Mouse (Mus musculus) kidney, embryonic 15.5 days (tissue): ENCODE measurements around the gene Hist1h3c. TPM values are rescaled to one million over a fixed set of nuclear protein-coding genes. Genes with fewer than 3 reads are reported as not detected.
"Not testable (repeated sequence)": the region's sequence is repeated elsewhere in the genome, so short reads cannot be mapped to it uniquely, and the experiment has no call there.

Source experiments
- ATAC-seq: fragments of 200-750 bp; cut with Nextera tagmentation; replicated peaks from 2 replicates; pipeline ENCODE4 v1.8.0; 2017; ENCODE audit warnings: moderate TSS enrichment; ENCODE audit not compliant: low FRiP score
- H3K27ac ChIP-seq: fragments of 300-500 bp; sonication (generic); 2 replicates; pipeline ENCODE4 v1.5.1; 2015; ENCODE audit warnings: mild to moderate bottlenecking, inconsistent platforms
- H3K27me3 ChIP-seq: fragments of 300-500 bp; sonication (generic); 2 replicates; pipeline ENCODE4 v1.6.1; 2015; ENCODE audit warnings: inconsistent platforms
- H3K36me3 ChIP-seq: fragments of 300-500 bp; sonication (generic); 2 replicates; pipeline ENCODE4 v1.6.1; 2015; ENCODE audit warnings: inconsistent platforms
- H3K4me1 ChIP-seq: fragments of 300-500 bp; sonication (generic); 2 replicates; pipeline ENCODE4 v1.6.1; 2015; ENCODE audit warnings: inconsistent platforms
- H3K4me2 ChIP-seq: fragments of 300-500 bp; sonication (generic); 2 replicates; pipeline ENCODE4 v1.6.1; 2015; ENCODE audit warnings: moderate library complexity, mild to moderate bottlenecking, inconsistent platforms
- H3K4me3 ChIP-seq: fragments of 300-500 bp; sonication (generic); replicated peaks from 2 replicates; pipeline ENCODE4 v1.5.1; 2015; ENCODE audit warnings: mild to moderate bottlenecking, inconsistent platforms
- H3K9ac ChIP-seq: fragments of 300-500 bp; sonication (generic); 2 replicates; pipeline ENCODE4 v1.6.1; 2015; ENCODE audit warnings: mild to moderate bottlenecking, inconsistent platforms
- H3K9me3 ChIP-seq: fragments of 300-500 bp; sonication (generic); replicated peaks from 2 replicates; pipeline ENCODE4 v1.6.1; 2016; ENCODE audit warnings: inconsistent platforms
- WGBS: fragments of 180-500 bp; shearing (Covaris S2); methylation state at CpG from one replicate; pipeline ENCODE4 v1.1.7; 2015; ENCODE audit warnings: mixed read lengths; 5-methylcytosine and 5-hydroxymethylcytosine counted together
- polyA plus RNA-seq: library from polyadenylated mRNA; unstranded; fragments of >200 nt; fragmentation: Nextera tagmentation; extraction: Ambion mirVana; gene quantifications from 2 replicates; pipeline ENCODE4 v1.2.1, GENCODE M21; 2015

Gene Hist1h3c
- polyA plus RNA-seq: 12.6 and 13.5 TPM in 2 replicates

GRCm38 (mm10) chr13:23745381-23746161, at the start of gene Hist1h3c:
Gene Hist1h3c, minus strand, starts transcription at chr13:23745602.
- 1% methylated on average over 25 of the region's 28 CpGs for WGBS
- no peaks in the 10 kb centered on the region for H3K36me3 ChIP-seq
- H3K27ac ChIP-seq: peak within 1 kb of the TSS; percentile 100
- ATAC-seq: peak; percentile 80
- no peaks in the 10 kb centered on the region for H3K9me3 ChIP-seq
- H3K9ac ChIP-seq: peak within 1 kb of the TSS; percentile 61
- peak within 1 kb of the TSS; percentile 66 for H3K4me2 ChIP-seq
- peak within 1 kb of the TSS; percentile 52 for H3K4me3 ChIP-seq
- no peaks in the 10 kb centered on the region for H3K27me3 ChIP-seq
- peaks cover 28% of the 10 kb centered on the region for H3K4me1 ChIP-seq

DNA sequence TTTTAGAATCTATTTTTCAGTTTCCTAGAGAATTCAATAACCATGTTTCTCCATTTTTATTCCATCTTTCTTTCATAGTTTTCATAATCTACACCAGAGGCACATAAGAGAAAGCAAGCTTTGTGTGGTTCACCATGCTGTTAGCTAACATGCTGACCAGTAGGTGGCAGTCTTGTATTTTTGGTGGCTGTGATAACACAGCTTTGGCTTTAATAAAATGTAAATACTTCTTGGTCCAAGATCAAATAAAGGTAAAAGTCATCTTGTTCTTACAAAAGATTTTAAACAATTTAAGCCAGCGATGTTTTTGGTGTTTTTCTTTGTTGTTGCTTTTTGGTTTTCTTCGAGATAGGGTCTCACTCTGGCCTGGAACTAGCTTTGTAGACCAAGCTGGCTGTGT, 47.1 kb upstream of the Hist1h3c start:
- H3K9ac ChIP-seq: no peak overlapping the region
- no peaks in the 10 kb centered on the region for H3K4me1 ChIP-seq
- H3K4me3 ChIP-seq: no peak overlapping the region
- no peaks in the 10 kb centered on the region for H3K36me3 ChIP-seq
- no peaks in the 10 kb centered on the region for H3K27me3 ChIP-seq
- H3K9me3 ChIP-seq: no peaks in the 10 kb centered on the region
- 45% methylated on average over 2 of the region's 2 CpGs for WGBS
- H3K4me2 ChIP-seq: no peak overlapping the region
- H3K27ac ChIP-seq: no peak overlapping the region
- ATAC-seq: no peak

- ATAC-seq: no peak
- H3K4me1 ChIP-seq: no peaks in the 10 kb centered on the region
- no peak overlapping the region for H3K4me3 ChIP-seq
- no peaks in the 10 kb centered on the region for H3K9me3 ChIP-seq
- WGBS: 88% methylated on average over 4 of the region's 4 CpGs
- H3K27ac ChIP-seq: no peak overlapping the region
- no peak overlapping the region for H3K9ac ChIP-seq
- no peaks in the 10 kb centered on the region for H3K36me3 ChIP-seq
- H3K4me2 ChIP-seq: no peak overlapping the region
- no peaks in the 10 kb centered on the region for H3K27me3 ChIP-seq
These were observed 33.6 kb upstream of the Hist1h3c start for GRCm38 (mm10) chr13:23779025-23779424.

GRCm38 (mm10) chr13:23778339-23778738, 32.9 kb upstream of the Hist1h3c start:
- ATAC-seq: no peak
- H3K27me3 ChIP-seq: no peaks in the 10 kb centered on the region
- 93% methylated on average over 7 of the region's 7 CpGs for WGBS
- no peaks in the 10 kb centered on the region for H3K9me3 ChIP-seq
- no peak overlapping the region for H3K27ac ChIP-seq
- H3K4me1 ChIP-seq: no peaks in the 10 kb centered on the region
- H3K9ac ChIP-seq: no peak overlapping the region
- no peak overlapping the region for H3K4me3 ChIP-seq
- no peak overlapping the region for H3K4me2 ChIP-seq
- no peaks in the 10 kb centered on the region for H3K36me3 ChIP-seq

DNA sequence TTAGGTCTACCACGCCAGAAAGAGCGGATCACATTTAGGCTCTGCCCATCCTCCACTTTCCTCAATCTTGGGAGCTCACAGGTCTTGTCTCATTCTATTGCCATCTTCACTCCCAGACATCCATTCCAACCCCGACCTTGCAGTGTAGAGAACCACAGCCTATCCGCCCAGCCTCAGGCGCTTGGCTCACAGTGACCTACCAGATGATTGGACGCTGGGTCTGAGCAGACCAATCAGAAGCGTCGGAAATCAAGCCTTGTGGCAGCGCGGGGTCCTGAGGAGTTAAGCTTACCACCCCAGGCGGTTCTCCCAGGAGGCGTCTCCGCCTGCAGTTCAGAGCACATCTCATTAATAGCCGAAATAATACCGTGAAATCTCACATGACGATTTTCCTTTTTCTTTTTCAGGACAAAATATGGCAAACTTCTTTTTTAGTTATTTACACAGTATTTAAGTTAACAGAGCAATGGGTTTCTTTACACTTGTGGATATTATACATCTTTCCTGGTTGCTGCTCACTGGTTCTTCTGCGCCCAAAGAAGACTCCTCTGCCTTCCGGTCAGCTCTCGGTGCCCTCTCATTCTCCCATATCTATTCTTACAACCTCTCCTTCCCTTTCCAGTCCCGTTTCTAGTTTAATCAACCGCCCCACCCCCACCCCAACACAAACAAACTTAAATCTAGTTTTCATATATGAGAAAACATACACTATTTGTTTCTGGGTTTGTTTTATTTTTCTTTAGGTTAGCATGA, 27.3 kb upstream of the Hist1h3c start:
- no peaks in the 10 kb centered on the region for H3K36me3 ChIP-seq
- 26% methylated on average over 21 of the region's 21 CpGs for WGBS
- peak overlapping the region; percentile 15; the same call in 1 of the 2 replicates for H3K4me3 ChIP-seq
- no peaks in the 10 kb centered on the region for H3K27me3 ChIP-seq
- peak overlapping the region; percentile 46 for H3K4me2 ChIP-seq
- H3K4me1 ChIP-seq: peaks cover 7% of the 10 kb centered on the region
- peak; percentile 93 for ATAC-seq
- H3K27ac ChIP-seq: no peak overlapping the region
- no peaks in the 10 kb centered on the region for H3K9me3 ChIP-seq
- no peak overlapping the region for H3K9ac ChIP-seq

GRCm38 (mm10) chr13:23769613-23770012, 24.2 kb upstream of the Hist1h3c start, which contains the start of gene Trim38:
Gene Trim38, plus strand, starts transcription at chr13:23769913.
- 77% methylated on average over 2 of the region's 2 CpGs for WGBS
- not testable (repeated sequence) for H3K9me3 ChIP-seq

GRCm38 (mm10) chr13:23768834-23769397, 23.5 kb upstream of the Hist1h3c start:
- 52% methylated on average over 5 of the region's 5 CpGs for WGBS
- Histone ChIP-seq H3K4me2 (no peak overlapping the region), H3K27me3 (no peaks in the 10 kb centered on the region), H3K4me1 (peaks cover 18% of the 10 kb centered on the region), H3K36me3 (no peaks in the 10 kb centered on the region), H3K9ac (no peak overlapping the region), H3K9me3 (no peaks in the 10 kb centered on the region), H3K27ac (no peak overlapping the region), H3K4me3 (no peak overlapping the region)
- ATAC-seq: no peak

More at GRCm38 (mm10) chr13:23769613-23770012, 24.2 kb upstream of the Hist1h3c start, which contains the start of gene Trim38:
- H3K4me2 ChIP-seq, H3K9ac ChIP-seq, H3K27ac ChIP-seq, ATAC-seq, H3K36me3 ChIP-seq, H3K4me3 ChIP-seq, H3K27me3 ChIP-seq: not testable (repeated sequence)
- peaks cover 11% of the 10 kb centered on the region for H3K4me1 ChIP-seq

DNA sequence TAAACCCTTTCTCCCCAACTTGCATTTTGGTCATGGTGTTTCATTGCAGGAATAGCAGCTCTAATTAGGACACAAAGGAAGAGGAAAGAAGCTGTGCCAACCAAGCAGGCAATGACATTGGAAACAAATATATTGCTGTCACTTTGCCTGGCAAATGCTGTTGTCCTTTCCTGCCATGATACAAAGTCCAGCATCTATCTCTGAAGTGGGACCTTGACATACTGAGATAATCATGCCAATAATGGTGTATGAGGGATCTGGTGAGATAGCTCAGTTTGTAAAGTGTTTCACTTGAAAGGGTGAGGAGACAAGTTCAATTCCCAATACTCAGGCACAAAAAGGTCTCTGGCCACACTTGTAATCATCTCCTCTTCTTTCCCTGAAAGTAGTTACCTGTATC, 21.4 kb upstream of the Hist1h3c start:
- H3K4me2 ChIP-seq: no peak overlapping the region
- no peaks in the 10 kb centered on the region for H3K9me3 ChIP-seq
- no peak for ATAC-seq
- no peak overlapping the region for H3K9ac ChIP-seq
- H3K27ac ChIP-seq: no peak overlapping the region
- H3K4me3 ChIP-seq: no peak overlapping the region
- H3K36me3 ChIP-seq: no peaks in the 10 kb centered on the region
- no peaks in the 10 kb centered on the region for H3K27me3 ChIP-seq
- H3K4me1 ChIP-seq: peaks cover 18% of the 10 kb centered on the region

- no peak overlapping the region for H3K9ac ChIP-seq
These were observed 19.7 kb upstream of the Hist1h3c start for GRCm38 (mm10) chr13:23765172-23765513.

DNA sequence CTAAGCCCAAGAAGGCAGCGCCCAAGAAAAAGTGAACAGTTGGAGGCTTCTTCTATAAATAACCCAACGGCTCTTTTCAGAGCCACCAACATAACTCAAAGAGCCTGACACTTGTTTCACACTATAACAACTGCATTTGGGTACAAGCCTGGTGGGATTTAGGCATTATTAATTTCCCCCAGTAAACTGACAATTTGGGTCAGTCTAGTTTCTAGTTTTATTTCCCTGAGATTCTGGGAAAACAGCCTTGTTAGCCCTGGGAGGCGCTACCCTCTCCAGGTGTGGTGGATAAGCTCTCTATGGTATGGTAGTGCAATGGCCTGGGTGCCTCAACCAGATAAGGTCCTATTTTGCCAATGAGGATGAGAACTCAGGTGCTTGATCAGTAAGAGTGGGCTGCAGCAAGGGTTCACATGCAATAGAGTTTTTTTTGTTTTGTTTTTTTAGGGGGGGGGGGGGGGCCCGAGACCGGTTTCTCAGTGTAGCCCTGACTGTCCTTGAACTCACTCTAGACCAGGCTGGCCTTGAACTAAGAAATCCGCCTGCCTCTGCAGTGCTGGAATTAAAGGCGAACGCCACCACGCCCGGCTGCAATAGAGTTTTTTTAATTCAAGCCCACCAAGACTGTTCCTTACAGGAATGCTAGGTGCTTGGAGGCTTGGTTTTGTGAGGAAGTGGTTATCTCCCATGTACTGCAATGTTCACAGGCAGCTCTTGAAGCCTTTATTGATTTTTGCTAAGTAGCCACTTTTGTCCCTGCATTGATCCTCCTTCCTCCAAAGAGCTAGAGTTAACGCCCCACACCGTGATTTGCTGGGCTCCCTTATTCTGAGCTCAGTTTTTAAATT, 19.1 kb upstream of the Hist1h3c start:
- ATAC-seq: no peak
- Histone ChIP-seq H3K4me3 (peak overlapping the region; percentile 61), H3K4me1 (peaks cover 27% of the 10 kb centered on the region), H3K9ac (peak overlapping the region; percentile 76), H3K36me3 (no peaks in the 10 kb centered on the region), H3K27me3 (no peaks in the 10 kb centered on the region), H3K4me2 (peak overlapping the region; percentile 85), H3K9me3 (no peaks in the 10 kb centered on the region), H3K27ac (peak overlapping the region; percentile 98)
- 38% methylated on average over 12 of the region's 12 CpGs for WGBS

More at GRCm38 (mm10) chr13:23765172-23765513, 19.7 kb upstream of the Hist1h3c start:
- Histone ChIP-seq H3K36me3 (no peaks in the 10 kb centered on the region), H3K27me3 (no peaks in the 10 kb centered on the region), H3K9me3 (no peaks in the 10 kb centered on the region), H3K27ac (peak overlapping the region; percentile 30; the same call in 1 of the 2 replicates), H3K4me1 (peaks cover 23% of the 10 kb centered on the region), H3K4me3 (no peak overlapping the region), H3K4me2 (no peak overlapping the region)
- WGBS: 63% methylated on average over 1 of the region's 1 CpGs
- no peak for ATAC-seq

DNA sequence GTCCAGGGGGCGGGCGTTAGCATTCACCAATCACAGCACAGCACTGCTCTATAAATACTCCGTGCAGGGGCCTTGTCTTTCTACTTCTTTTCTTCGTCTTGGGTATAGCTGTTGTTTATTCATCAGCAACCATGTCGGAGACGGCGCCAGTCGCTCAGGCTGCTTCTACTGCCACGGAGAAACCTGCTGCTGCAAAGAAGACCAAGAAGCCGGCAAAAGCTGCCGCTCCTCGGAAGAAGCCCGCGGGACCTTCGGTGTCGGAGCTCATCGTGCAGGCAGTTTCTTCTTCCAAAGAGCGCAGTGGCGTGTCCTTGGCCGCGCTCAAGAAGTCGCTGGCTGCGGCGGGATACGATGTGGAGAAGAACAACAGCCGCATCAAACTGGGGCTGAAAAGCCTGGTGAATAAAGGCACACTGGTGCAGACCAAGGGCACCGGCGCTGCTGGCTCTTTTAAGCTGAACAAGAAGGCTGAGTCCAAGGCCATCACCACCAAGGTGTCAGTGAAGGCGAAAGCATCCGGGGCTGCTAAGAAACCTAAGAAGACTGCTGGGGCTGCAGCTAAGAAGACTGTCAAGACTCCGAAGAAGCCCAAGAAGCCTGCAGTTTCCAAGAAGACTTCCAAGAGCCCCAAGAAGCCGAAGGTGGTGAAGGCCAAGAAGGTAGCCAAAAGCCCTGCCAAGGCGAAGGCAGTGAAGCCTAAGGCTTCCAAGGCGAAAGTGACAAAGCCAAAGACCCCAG, 18.4 kb upstream of the Hist1h3c start, which contains the start of gene Hist1h1a:
TSS of gene Hist1h1a (plus strand) at position 81 of the 738 bp plus-strand sequence.
- WGBS: 4% methylated on average over 34 of the region's 34 CpGs
- ATAC-seq: peak; percentile 74
- H3K27ac ChIP-seq: peak within 1 kb of the TSS; percentile 98
- H3K36me3 ChIP-seq: no peaks in the 10 kb centered on the region
- no peaks in the 10 kb centered on the region for H3K27me3 ChIP-seq
- H3K4me3 ChIP-seq: peak within 1 kb of the TSS; percentile 61
- H3K9me3 ChIP-seq: no peaks in the 10 kb centered on the region
- H3K4me1 ChIP-seq: peaks cover 27% of the 10 kb centered on the region
- peak within 1 kb of the TSS; percentile 85 for H3K4me2 ChIP-seq
- H3K9ac ChIP-seq: peak within 1 kb of the TSS; percentile 76
